Mouse (Mus musculus) cortical plate, adult 2 months (tissue): ENCODE measurements around the gene Lbx1. TPM values are rescaled to one million over a fixed set of nuclear protein-coding genes. Genes with fewer than 3 reads are reported as not detected.

ENCODE experiments used
- H3K27ac ChIP-seq: fragments of 200-500 bp; 2 replicates; pipeline ENCODE4 v1.5.1; 2012; ENCODE audit warnings: low read length, control low read depth, inconsistent platforms; ENCODE audit not compliant: insufficient read depth
- H3K4me1 ChIP-seq: fragments of 200-500 bp; 2 replicates; pipeline ENCODE4 v1.6.1; 2011; ENCODE audit warnings: low read length; ENCODE audit not compliant: control insufficient read depth, insufficient read depth
- H3K4me3 ChIP-seq: fragments of 200-500 bp; 2 replicates; pipeline ENCODE4 v1.5.1; 2011; ENCODE audit warnings: mild to moderate bottlenecking, low read length, control low read depth; ENCODE audit not compliant: insufficient read depth
- CTCF ChIP-seq: fragments of 200-500 bp; IDR thresholded peaks from 2 replicates; pipeline ENCODE4 v1.5.1; 2011; ENCODE audit warnings: mild to moderate bottlenecking, control low read depth, low read length; ENCODE audit not compliant: insufficient read depth; ENCODE audit errors: extremely low read depth
- POLR2A ChIP-seq: fragments of 200-500 bp; IDR thresholded peaks from 2 replicates; pipeline ENCODE4 v1.6.1; 2011; ENCODE audit warnings: mild to moderate bottlenecking, low read length, control low read depth; ENCODE audit not compliant: insufficient read depth; ENCODE audit errors: extremely low read depth
- polyA plus RNA-seq: library from polyadenylated mRNA; depleted of rRNA; stranded (reverse); fragments of >200 nt; gene quantifications from 2 replicates; pipeline ENCODE4 v1.2.3, GENCODE M21; 2012

Gene Lbx1
- polyA plus RNA-seq, 1 experiment = not detected

GRCm38 (mm10) chr19:45243918-45244700 is 8.5 kb upstream of the Lbx1 start:
- Histone ChIP-seq H3K4me1 (no peaks in the 10 kb centered on the region), H3K27ac (no peak overlapping the region), H3K4me3 (no peak overlapping the region)
- TF ChIP-seq CTCF (peak; percentile 64), POLR2A (no peak)

- H3K4me1 ChIP-seq = no peaks in the 10 kb centered on the region
- no peak overlapping the region for H3K27ac ChIP-seq
- H3K4me3 ChIP-seq = no peak overlapping the region
- TF ChIP-seq CTCF (no peak), POLR2A (no peak)
Measured at GRCm38 (mm10) chr19:45243264-45243602, 7.6 kb upstream of the Lbx1 start.

- Histone ChIP-seq H3K4me1 (no peaks in the 10 kb centered on the region), H3K4me3 (no peak overlapping the region), H3K27ac (no peak overlapping the region)
- no peak for TF ChIP-seq CTCF
- no peak for TF ChIP-seq POLR2A
Measured at GRCm38 (mm10) chr19:45242348-45243263, 7.0 kb upstream of the Lbx1 start.

- Histone ChIP-seq H3K4me1 (no peaks in the 10 kb centered on the region), H3K4me3 (no peak overlapping the region), H3K27ac (no peak overlapping the region)
- TF ChIP-seq POLR2A = no peak
- TF ChIP-seq CTCF = no peak
Measured at GRCm38 (mm10) chr19:45242017-45242347, 6.4 kb upstream of the Lbx1 start.

- no peaks in the 10 kb centered on the region for H3K4me1 ChIP-seq
- no peak for TF ChIP-seq CTCF
- no peak for TF ChIP-seq POLR2A
- no peak overlapping the region for H3K4me3 ChIP-seq
- no peak overlapping the region for H3K27ac ChIP-seq
Measured at GRCm38 (mm10) chr19:45240026-45240425, 4.4 kb upstream of the Lbx1 start.

- Histone ChIP-seq H3K4me1 (no peaks in the 10 kb centered on the region), H3K4me3 (no peak overlapping the region), H3K27ac (no peak overlapping the region)
- no peak for TF ChIP-seq CTCF
- TF ChIP-seq POLR2A = no peak
Measured at GRCm38 (mm10) chr19:45239191-45239590, 3.6 kb upstream of the Lbx1 start.

GRCm38 (mm10) chr19:45237665-45238209 is 2.1 kb upstream of the Lbx1 start:
- H3K27ac ChIP-seq = no peak overlapping the region
- TF ChIP-seq CTCF (no peak), POLR2A (no peak)
- no peaks in the 10 kb centered on the region for H3K4me1 ChIP-seq
- no peak overlapping the region for H3K4me3 ChIP-seq

- TF ChIP-seq POLR2A (no peak), CTCF (no peak)
- H3K4me1 ChIP-seq = no peaks in the 10 kb centered on the region
- H3K4me3 ChIP-seq = no peak overlapping the region
- H3K27ac ChIP-seq = no peak overlapping the region
Measured at GRCm38 (mm10) chr19:45237099-45237498, 1.5 kb upstream of the Lbx1 start.

- H3K4me1 ChIP-seq = no peaks in the 10 kb centered on the region
- no peak for TF ChIP-seq CTCF
- no peak for TF ChIP-seq POLR2A
- H3K27ac ChIP-seq = no peak overlapping the region
- no peak overlapping the region for H3K4me3 ChIP-seq
Measured at GRCm38 (mm10) chr19:45236363-45236942, 841 bp upstream of the Lbx1 start.
